Mouse (Mus musculus) CD4-positive, CD25-positive, alpha-beta regulatory T cell, adult 2 months (primary cell): ENCODE measurements around the gene Snta1.

Experiments
- DNase-seq: peaks from one replicate; pipeline ENCODE4 v3.0.0-alpha.2; 2012; ENCODE audit warnings: low read depth, low spot score

Gene Snta1

DNA sequence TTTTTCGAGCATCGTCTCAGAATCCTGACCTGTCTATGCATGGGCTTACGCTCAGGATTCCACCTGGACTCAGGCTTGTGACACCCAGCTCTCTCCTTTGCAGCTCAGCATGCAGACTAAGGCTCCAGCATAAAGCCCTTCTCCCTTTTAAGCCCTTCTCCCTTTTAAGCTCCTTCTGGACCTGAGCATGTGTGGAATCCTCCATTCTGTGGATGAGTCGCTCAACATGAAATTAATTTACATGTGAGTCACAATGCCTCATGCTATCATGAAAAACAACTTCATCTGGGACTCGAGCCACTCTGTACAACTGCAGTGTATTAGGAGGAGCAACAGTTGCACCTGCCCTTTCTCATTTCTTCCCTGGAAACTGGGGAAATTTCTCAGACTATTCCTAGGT, 14.3 kb upstream of the Snta1 start:
- DNase-seq: no peak

DNA sequence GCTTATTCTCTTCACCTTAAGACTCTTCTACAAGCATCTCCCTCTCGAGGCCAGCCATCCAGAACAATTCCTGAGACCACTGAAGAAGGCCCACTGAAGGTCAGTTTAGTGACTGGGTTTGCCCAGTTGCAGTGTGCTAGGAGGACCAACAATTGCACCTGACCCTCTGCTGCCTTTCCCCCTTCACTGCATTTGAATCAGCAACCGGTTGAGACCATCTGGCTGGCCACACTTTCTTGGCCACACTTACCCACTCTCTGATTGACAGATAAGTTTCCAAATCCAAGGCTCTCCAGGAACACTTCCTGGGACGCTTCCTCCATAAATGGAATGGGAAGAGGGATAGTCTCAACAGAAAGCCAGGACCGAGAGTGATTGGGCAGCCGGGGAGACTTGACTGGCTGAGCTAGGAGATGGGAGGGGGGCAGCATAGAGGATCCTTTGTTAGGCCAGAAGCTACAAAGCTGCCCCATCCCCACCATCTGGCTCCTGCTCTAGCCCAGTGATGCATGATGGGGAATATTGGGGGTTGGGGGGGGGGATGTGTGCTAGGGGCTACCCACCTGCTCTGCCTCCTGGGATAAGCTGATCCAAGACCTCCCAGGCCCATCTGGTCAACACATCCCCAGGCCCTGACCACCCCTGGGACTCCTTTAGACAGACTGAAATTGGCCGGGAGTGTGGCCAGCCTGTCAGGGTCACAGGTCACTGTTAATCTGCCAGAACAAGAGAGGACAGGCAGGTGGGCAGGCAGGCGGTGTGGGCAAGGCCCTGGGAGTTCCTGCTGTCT, 13.2 kb upstream of the Snta1 start:
- no peak for DNase-seq

DNA sequence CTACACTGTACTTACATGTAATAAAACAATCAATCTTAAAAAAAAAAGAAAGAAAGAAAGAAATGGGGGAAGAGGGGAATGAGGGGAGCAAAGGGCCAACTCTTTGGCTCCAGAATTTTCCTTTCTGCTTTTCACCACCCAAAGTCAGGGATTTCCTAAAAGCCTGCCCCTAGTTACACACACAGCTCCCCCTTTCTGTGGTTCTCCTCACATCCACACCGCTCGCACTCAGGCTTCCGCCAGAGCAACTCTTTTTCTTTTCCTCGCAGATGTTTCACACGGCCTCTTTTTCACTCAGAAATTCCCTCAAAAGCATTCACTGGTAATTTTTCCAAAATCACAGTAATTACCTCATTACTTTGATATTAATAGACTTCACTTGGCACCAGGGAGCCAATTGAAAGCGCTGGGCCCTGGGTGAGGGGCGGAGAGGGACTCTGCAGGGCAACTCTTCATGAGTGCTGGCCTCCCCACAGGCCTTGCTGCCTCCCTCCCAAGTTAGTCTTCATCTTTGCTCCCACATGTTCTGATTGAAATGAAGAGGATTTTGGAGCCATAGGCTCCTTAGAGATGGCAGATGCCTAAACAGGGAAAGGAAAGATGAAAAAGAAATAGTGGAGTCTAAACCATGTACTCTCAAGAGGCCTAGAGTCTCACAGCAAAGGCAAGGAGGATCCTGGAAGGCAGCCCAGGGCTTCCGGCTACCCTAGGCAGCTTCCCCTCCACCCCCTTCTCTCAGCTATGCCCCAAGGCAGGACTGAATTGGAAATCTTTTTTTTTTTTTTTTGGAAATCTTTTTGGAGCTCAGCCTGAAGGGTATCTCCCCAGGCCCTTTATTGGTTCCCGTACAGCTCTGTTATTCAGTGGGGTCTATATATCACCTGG, 12.0 kb upstream of the Snta1 start:
- no peak for DNase-seq

DNA sequence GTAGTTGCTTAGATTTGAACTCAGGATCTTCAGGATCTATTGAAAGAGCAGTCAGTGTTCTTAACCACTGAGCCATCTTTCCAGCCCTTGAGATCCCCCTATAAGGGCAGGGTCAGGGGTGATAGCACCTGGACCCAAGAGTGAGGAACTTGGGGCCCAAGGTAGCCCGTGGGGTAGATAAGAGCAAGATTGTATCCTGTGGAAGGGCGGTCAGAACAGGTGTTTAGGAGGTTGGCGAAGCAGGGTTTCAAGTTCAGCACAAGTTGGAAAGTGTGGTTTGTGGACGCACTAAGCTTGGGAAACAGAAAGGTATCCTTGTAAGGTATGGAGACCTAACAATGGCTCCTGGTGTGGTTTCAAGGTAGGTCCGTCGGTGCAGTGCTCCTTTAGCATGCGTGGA, 10.1 kb upstream of the Snta1 start:
- no peak for DNase-seq

DNA sequence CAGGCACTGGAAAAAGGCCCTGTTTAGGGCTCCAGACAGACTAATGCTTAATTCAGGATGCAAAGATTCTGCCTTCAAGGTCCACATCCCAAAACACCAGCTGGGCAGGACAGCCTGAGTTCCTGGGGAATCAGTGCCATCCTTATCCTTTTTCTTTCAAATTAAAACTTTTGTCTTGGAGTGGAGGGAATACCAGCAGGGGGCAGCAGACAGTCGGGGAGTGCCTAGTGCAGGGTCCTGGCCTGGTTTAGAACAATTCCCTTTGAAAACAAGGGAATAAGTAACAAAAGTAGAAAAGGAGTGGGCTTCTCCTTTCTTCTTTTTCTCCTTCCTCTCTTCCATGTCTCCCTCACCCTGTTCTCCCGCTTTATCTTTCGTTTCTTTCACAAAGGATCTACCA, 9.2 kb upstream of the Snta1 start:
- DNase-seq: peak; percentile 72

DNA sequence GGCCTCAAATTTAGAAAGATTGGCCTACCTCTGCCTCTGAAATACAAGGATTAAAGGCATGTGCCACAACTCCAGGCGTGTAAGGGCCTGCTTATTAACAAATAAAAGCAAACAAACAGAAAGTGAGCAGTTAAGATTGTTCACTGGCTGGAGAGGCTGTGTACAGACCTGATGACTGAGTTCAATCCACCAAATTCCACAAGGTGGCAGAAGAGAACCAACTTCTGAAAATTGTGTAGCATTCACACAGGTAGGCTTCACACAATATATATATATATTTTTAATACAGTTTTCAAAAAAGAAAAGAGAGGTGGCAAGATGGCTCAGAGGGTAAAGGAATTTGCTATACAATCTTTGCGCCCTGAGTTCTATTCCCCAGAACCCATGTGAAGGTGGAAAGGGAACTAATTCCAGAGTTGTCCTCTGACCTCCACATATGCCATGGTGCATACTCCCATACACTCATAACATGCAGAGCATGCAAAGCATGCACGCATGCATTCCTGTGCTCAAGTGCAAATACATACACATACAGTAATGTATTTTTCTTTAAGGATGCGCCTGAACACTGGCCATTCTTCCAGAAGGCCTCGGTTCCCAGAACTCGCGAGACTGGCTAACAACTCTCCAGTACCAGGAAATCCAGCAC, 4.2 kb upstream of the Snta1 start:
- peak; percentile 70 for DNase-seq

DNA sequence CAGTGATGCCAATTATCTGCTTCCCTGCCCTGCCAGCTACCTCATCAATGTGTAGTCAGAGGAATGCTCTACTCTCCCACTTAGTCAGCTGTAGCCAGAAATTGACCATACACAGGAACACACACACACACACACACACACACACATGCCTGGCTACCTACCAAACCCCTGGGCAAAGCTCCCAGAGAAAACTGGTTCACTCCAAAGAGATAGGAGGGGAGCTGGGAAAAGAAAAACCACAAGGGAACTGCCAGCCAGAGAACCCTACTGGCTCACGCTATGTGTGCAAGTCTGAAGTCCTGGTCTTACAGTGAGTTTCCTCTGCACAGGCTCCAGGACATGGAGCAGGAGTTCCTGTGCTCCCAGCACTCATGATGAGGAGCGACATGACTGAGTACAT, 2.5 kb upstream of the Snta1 start:
- no peak for DNase-seq

DNA sequence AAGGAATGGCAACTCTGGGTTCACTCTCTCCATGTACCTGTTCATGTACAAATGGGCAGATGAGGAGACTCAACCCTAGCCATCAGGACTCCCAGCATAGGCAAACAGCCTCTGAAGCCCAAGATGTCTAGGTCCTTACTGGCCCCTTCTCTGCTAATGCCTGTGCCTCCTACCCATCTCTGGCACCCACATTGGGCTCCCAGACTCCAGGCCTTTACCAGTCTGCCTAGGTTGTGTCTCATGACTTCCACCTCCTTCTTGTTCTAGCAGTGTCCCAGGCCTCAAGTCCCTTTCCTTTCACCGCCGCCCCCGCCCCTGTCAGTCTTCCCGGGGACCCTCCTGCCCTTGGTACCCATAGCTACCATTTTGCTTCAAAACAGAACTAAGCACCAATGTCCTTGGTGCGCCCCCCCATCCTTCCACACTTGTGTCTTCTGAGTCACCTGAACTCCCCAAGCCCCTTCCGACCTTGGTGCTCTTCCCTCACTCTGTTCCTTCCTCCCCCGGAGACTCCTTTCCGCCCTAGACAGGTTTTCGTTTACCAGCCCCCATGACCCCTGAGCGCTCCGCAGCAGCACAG, 746 bp downstream of the Snta1 start:
- no peak for DNase-seq

DNA sequence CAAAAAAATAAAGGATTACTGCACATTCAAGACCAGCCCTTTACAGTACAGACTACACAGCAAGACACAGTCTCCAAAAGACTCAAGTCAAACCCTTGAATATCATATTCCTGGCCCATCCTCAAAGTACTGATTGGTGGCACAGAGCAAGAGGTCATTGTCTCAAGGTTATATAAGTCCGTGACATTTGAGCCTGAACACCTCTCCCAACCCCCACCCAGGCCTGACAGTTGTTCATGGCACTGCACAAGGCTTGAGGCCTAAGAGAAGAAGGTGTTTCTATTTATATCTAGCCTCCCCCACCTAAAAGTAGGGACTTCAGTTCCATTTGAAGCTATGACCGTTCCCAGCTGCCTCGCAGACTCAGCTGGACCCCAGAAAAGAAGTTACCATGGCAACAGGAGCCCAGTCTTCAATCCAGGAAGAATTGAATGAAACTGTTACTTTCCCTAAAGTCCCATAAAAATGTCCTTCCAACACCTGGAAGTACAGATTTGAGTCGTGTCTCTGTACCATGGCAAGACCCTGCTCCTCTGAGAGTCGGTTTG, 2.4 kb downstream of the Snta1 start:
- no peak for DNase-seq

DNA sequence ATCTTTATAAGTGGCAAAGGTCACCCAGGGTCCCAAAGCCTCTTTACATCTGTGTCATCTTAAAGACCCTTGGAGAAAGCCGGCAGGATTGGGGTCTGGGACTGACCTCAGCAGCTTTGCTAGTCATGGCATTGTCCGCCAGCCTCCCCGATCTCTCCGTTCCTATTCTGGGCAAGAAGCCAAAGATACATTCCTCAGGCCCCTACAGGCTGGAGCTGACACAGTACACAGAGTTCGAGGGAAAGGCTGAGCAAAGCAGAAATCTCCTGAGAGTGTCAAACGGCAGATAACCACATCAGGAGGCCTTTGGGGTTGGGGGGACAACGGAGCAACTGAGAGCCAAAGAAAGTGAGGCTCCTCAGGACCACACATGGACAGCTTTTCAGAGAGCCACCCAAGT, 5.1 kb downstream of the Snta1 start:
- no peak for DNase-seq

DNA sequence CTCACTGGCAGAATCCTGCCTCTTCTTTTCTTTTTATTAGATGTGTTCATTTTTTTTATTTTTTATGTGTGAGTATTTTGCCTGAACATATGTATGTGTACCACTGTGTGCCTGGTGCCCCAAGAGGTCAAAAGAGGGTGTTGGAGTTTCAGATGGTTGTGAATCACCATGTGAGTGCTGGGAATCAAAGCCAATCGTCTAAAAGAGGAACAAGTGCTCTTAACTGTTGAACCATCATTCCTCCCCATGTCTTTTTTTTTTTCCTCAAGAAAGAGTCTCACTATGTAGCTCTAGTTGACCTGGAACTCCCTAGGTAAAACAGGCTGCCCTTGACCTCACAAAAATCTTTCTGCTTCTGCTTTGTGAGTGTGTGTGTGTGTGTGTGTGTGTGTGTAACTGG, 5.9 kb downstream of the Snta1 start:
- no peak for DNase-seq

DNA sequence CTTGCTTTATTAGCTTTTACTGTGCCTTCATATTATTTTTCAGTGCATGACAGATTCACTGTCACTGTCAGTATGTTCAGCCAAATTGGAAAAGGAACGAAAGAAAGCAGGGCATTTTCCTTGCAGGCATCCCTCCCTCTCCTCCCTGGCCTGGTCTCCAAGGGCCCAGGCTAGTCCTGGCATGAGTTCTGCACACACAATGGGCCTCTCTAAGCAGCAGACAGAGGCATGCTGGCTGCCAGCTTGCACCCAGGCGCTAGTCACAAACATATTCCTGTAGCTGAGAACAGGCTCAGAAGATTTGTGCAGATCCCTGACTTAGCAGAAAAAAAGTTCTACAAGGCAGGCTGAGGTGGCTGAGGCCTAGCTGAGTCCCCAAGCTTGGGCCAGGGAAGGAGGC, 8.6 kb downstream of the Snta1 start:
- DNase-seq: no peak

DNA sequence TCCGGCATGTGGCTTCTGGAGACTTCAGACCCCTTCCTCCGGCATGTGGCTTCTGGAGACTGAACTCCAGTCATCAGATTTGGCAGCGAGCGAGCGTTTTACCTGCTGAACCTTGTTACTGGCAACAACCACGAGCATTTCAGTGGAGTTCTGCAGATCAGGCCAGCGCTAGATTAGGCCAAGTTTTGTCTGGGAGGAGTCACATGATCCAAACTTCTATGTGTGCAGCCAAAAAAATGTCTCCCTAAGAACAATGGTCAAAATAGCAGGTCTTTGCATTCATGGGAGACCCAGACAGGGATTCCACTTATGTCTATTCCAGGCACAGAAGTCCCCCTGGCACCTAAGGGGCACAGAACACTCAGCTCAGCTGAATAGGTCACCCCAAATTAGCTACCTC, 9.6 kb downstream of the Snta1 start:
- no peak for DNase-seq

DNA sequence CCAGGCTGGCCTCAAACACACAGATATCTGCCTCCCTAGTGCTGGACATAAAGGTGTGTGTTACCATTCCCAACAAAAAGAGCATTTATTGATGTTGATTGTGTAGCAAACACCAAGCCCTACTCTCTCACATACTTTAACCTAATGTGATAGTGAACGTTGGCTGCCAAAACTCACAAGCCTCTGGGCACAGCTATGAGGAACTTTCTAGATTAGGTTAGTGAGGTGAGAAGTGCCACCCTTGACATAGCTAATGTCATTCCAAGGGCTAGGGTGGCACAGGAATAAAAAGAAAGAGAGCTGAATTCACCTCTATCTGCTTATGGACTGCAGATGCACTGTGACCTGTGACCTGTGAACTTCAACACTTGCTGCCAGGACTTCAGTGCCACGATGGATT, 11.4 kb downstream of the Snta1 start:
- no peak for DNase-seq

DNA sequence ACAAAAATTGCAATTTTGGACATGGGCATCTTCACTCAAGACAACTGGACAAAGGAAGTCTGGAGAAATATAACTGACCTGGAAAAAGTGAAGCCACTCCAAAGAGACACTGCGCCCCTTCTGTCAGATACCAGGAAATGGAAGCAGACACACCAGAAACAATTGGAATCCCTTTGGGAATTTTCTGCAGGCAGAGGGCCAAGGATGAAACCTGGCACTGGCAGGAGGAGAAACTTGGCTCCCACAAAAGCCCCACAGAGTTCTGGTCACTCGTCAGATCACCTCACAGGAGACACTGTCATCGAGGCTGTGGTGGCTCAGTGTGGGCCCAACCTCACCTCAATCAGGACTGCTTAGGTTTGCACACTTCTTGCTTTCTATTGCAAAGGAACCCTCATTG, 13.3 kb downstream of the Snta1 start:
- DNase-seq: no peak

DNA sequence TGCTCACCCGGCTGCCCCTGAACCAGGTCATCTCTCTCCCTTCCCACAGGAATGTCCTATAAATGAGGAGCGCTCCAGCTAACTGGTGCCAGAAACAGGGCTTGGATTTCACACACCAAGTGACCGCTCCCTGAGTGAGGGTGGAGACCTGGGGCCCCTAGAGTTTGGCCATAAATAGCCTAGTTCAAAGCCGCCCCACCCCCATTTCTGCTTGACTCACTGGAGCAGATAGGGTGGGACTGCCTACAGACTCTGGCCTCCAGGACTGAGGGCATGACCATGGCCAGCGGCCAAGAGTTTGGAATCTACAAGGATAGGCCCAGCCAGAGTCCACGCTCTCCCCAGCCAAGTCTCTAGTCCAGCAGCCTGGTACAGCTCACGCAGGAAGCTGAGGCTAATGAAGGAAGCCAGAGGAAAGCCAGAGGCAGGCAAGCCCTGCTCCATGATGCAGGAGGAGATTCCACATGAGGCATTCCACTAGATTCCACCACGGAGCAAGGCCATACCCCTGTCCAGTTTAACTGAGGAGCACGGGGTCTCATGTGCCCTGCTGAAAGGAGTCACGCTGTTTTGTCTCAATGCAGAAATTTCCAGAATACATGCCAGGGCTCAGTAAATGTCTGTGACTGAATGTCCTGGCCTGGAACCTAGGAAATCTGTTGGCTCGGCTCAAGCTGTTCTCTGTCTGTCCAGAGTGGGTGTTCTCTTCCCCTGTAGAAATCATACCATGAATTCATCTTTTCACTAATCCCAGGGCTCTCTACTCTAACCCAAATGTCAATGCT, 17.5 kb downstream of the Snta1 start:
- DNase-seq: no peak

DNA sequence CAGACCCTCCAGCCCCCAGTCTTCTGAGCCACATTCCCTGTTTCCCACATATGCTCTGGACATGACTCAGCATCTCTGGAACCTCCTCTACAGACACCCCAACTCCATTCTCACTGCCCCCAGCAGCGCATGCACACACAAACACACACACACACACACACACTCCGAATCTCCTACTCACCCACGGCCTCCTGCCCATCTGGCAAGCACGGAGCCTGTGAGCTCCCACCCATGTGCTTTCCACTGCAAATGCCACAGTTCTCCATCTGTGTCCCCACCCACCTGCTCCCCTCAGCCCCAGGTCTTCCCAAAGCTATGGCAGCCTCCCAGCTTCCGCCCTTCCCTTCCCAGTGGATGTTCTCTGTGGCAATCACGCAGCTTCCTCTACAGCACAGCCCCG, 28.8 kb downstream of the Snta1 start:
- no peak for DNase-seq

DNA sequence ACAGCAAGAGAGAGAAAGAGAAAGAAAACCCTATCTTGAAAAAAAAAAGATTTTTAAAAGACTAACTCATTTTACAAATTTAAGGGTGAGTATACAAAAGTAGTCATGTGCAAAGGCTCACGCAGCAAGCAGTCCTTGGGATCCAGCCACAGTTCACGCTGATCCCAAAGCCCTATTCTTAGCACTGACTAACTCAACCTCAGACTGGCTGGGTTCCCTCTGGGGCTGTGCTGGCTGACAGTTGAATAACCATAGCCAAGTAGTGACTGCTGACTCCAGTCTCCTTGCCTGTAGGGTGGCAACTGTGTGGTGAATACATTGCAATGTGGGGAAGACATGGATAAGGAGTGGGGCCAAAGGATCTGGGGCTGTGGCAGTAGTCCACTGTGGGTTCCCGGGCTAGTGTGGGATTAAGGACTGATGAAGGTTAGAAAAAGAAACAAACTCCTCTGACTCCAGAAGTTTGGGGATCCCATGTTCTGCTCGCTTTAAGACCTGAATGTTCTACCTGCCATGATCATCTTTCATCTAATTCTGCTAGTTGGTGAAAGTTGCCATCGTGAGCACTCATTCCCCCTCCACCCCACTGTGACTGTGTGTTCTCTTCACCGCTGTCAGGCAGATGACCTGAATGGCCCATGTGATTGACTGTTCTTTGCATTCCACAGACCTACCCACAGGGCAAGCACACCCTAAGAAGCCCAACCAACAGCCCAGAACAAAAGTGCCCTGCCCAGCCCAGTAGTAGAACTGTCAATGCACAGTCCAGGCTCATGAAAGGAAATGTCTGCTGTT, 32.9 kb downstream of the Snta1 start:
- DNase-seq: no peak

DNA sequence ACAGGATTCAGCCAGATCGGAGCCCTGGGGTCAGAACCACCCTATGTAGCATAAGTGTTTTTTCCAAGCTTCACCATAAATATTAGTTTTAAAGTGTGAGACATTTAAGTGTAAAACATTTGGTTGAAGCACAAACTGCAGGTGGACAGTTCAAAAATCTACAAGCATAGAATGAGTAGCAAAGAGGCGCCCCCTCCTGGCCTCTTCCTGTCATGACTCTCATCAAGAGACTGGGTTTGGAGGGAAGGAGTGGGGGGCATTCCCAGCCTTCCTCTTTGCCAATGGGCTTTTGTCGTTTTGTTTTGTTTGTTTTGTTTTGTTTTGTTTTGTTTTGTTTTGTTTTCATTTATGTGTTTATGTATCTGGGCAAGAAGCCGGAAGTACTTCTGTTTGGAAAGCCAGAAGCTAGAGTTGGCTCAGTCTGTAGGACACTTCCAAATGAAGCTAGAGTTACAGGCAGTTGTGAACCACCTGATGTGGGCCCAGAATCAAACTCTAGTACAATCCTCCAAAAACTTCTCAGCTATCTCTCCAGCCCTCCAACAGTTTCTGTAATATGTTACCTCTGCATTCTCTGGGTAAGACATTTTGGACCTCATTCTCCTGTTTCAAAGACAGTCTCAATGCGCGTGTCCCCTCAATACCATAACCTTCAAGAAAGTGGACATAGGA, 33.8 kb downstream of the Snta1 start:
- peak; percentile 82 for DNase-seq
